Mouse (Mus musculus) hindbrain, embryonic 16.5 days (tissue): ENCODE data around the gene Rpl3. TPM values are rescaled to one million over a fixed set of nuclear protein-coding genes. Genes with fewer than 3 reads are reported as not detected.

ENCODE experiments used
- ATAC-seq: fragments of 200-750 bp; cut with Nextera tagmentation; 2 replicates; pipeline ENCODE4 v1.8.0; 2017; ENCODE audit warnings: moderate TSS enrichment, moderate library complexity
- H3K27ac ChIP-seq: fragments of 300-500 bp; sonication (generic); 2 replicates; pipeline ENCODE4 v1.5.1; 2014; ENCODE audit warnings: low read depth, mild to moderate bottlenecking, control low read depth, low read length, moderate library complexity
- H3K27me3 ChIP-seq: fragments of 300-500 bp; sonication (generic); replicated peaks from 2 replicates; pipeline ENCODE4 v1.6.1; 2014; ENCODE audit warnings: low read length; ENCODE audit not compliant: control insufficient read depth, insufficient read depth
- H3K36me3 ChIP-seq: fragments of 300-500 bp; sonication (generic); 2 replicates; pipeline ENCODE4 v1.6.1; 2014; ENCODE audit warnings: mild to moderate bottlenecking, low read length, moderate library complexity, mixed read lengths; ENCODE audit not compliant: control insufficient read depth, insufficient read depth
- H3K4me1 ChIP-seq: fragments of 300-500 bp; sonication (generic); 2 replicates; pipeline ENCODE4 v1.6.1; 2014; ENCODE audit warnings: low read depth, low read length; ENCODE audit not compliant: control insufficient read depth, insufficient read depth
- H3K4me2 ChIP-seq: fragments of 300-500 bp; sonication (generic); 2 replicates; pipeline ENCODE4 v1.6.1; 2014; ENCODE audit warnings: mild to moderate bottlenecking, low read length, control low read depth, moderate library complexity
- H3K4me3 ChIP-seq: fragments of 300-500 bp; sonication (generic); 2 replicates; pipeline ENCODE4 v1.5.1; 2014; ENCODE audit warnings: mild to moderate bottlenecking, low read length, control low read depth, moderate library complexity
- H3K9ac ChIP-seq: fragments of 300-500 bp; sonication (generic); 2 replicates; pipeline ENCODE4 v1.6.1; 2014; ENCODE audit warnings: low read depth, mild to moderate bottlenecking, control low read depth, low read length, moderate library complexity
- H3K9me3 ChIP-seq: fragments of 300-500 bp; sonication (generic); 2 replicates; pipeline ENCODE4 v1.6.1; 2014; ENCODE audit warnings: mild to moderate bottlenecking, low read length, moderate library complexity; ENCODE audit not compliant: control insufficient read depth
- WGBS: fragments of 180-500 bp; shearing (Covaris S2); extraction: QIAGEN DNeasy Blood & Tissue Kit; methylation state at CpG from one replicate; pipeline ENCODE4 v1.1.7; 2014; 5-methylcytosine and 5-hydroxymethylcytosine counted together
- polyA plus RNA-seq: library from polyadenylated mRNA; unstranded; fragments of >200 nt; fragmentation: Nextera tagmentation; extraction: Ambion mirVana; gene quantifications from 2 replicates; pipeline ENCODE4 v1.2.1, GENCODE M21; 2015

Rpl3 gene
- polyA plus RNA-seq, 1 experiment from 2014 or later = 523 TPM

- Histone ChIP-seq H3K9ac (no peak overlapping the region), H3K36me3 (no peaks in the 10 kb centered on the region), H3K9me3 (no peaks in the 10 kb centered on the region), H3K27me3 (no peaks in the 10 kb centered on the region), H3K4me3 (no peak overlapping the region), H3K4me1 (no peaks in the 10 kb centered on the region), H3K4me2 (no peak overlapping the region), H3K27ac (no peak overlapping the region)
- 53% methylated on average over 4 of the region's 4 CpGs for WGBS
- ATAC-seq = no peak
These were observed 22.5 kb downstream of the Rpl3 start for GRCm38 (mm10) chr15:80069171-80069570.

GRCm38 (mm10) chr15:80066538-80066937 lies 25.1 kb downstream of the Rpl3 start:
- Histone ChIP-seq H3K4me2 (no peak overlapping the region), H3K27ac (no peak overlapping the region), H3K36me3 (no peaks in the 10 kb centered on the region), H3K4me1 (no peaks in the 10 kb centered on the region), H3K9ac (no peak overlapping the region), H3K9me3 (no peaks in the 10 kb centered on the region), H3K4me3 (no peak overlapping the region), H3K27me3 (no peaks in the 10 kb centered on the region)
- 59% methylated on average over 3 of the region's 3 CpGs for WGBS
- no peak for ATAC-seq

GRCm38 (mm10) chr15:80065414-80065813 lies 26.3 kb downstream of the Rpl3 start:
- ATAC-seq = no peak
- no peaks in the 10 kb centered on the region for H3K36me3 ChIP-seq
- H3K4me1 ChIP-seq = no peaks in the 10 kb centered on the region
- no peak overlapping the region for H3K4me2 ChIP-seq
- H3K27me3 ChIP-seq = no peaks in the 10 kb centered on the region
- H3K27ac ChIP-seq = no peak overlapping the region
- no peak overlapping the region for H3K4me3 ChIP-seq
- H3K9me3 ChIP-seq = no peaks in the 10 kb centered on the region
- H3K9ac ChIP-seq = no peak overlapping the region
- WGBS = 26% methylated on average over 13 of the region's 13 CpGs

GRCm38 (mm10) chr15:80064965-80065364 lies 26.7 kb downstream of the Rpl3 start:
- no peaks in the 10 kb centered on the region for H3K4me1 ChIP-seq
- no peak for ATAC-seq
- no peak overlapping the region for H3K27ac ChIP-seq
- no peak overlapping the region for H3K4me3 ChIP-seq
- H3K36me3 ChIP-seq = no peaks in the 10 kb centered on the region
- no peaks in the 10 kb centered on the region for H3K9me3 ChIP-seq
- 81% methylated on average over 5 of the region's 5 CpGs for WGBS
- no peaks in the 10 kb centered on the region for H3K27me3 ChIP-seq
- no peak overlapping the region for H3K4me2 ChIP-seq
- no peak overlapping the region for H3K9ac ChIP-seq

- 45% methylated on average over 5 of the region's 5 CpGs for WGBS
- H3K9ac ChIP-seq = no peak overlapping the region
- H3K4me2 ChIP-seq = no peak overlapping the region
- ATAC-seq = no peak
- no peak overlapping the region for H3K27ac ChIP-seq
- no peaks in the 10 kb centered on the region for H3K27me3 ChIP-seq
- H3K4me1 ChIP-seq = no peaks in the 10 kb centered on the region
- H3K9me3 ChIP-seq = no peaks in the 10 kb centered on the region
- H3K4me3 ChIP-seq = no peak overlapping the region
- no peaks in the 10 kb centered on the region for H3K36me3 ChIP-seq
These were observed 28.8 kb downstream of the Rpl3 start for GRCm38 (mm10) chr15:80062821-80063220.

GRCm38 (mm10) chr15:80062339-80062738 lies 29.3 kb downstream of the Rpl3 start:
- Histone ChIP-seq H3K27me3 (no peaks in the 10 kb centered on the region), H3K4me2 (no peak overlapping the region), H3K4me3 (no peak overlapping the region), H3K36me3 (no peaks in the 10 kb centered on the region), H3K9ac (no peak overlapping the region), H3K27ac (no peak overlapping the region), H3K9me3 (no peaks in the 10 kb centered on the region), H3K4me1 (no peaks in the 10 kb centered on the region)
- no peak for ATAC-seq
- WGBS = 70% methylated on average over 6 of the region's 9 CpGs

- Histone ChIP-seq H3K4me2 (no peak overlapping the region), H3K4me3 (no peak overlapping the region), H3K9ac (no peak overlapping the region), H3K27ac (no peak overlapping the region), H3K4me1 (no peaks in the 10 kb centered on the region), H3K36me3 (no peaks in the 10 kb centered on the region), H3K9me3 (no peaks in the 10 kb centered on the region), H3K27me3 (no peaks in the 10 kb centered on the region)
- ATAC-seq = no peak
- WGBS = 87% methylated on average over 4 of the region's 4 CpGs
These were observed 30.6 kb downstream of the Rpl3 start for GRCm38 (mm10) chr15:80061071-80061550.

GRCm38 (mm10) chr15:80060356-80061070 lies 31.2 kb downstream of the Rpl3 start:
- Histone ChIP-seq H3K27me3 (no peaks in the 10 kb centered on the region), H3K4me3 (no peak overlapping the region), H3K27ac (no peak overlapping the region), H3K4me2 (no peak overlapping the region), H3K36me3 (no peaks in the 10 kb centered on the region), H3K9me3 (no peaks in the 10 kb centered on the region), H3K9ac (no peak overlapping the region), H3K4me1 (no peaks in the 10 kb centered on the region)
- WGBS = 94% methylated on average over 8 of the region's 8 CpGs
- ATAC-seq = no peak

- no peak for ATAC-seq
- Histone ChIP-seq H3K36me3 (no peaks in the 10 kb centered on the region), H3K27ac (no peak overlapping the region), H3K4me3 (no peak overlapping the region), H3K9ac (no peak overlapping the region), H3K4me2 (no peak overlapping the region), H3K9me3 (no peaks in the 10 kb centered on the region), H3K27me3 (no peaks in the 10 kb centered on the region), H3K4me1 (no peaks in the 10 kb centered on the region)
- 71% methylated on average over 7 of the region's 7 CpGs for WGBS
These were observed 32.1 kb downstream of the Rpl3 start for GRCm38 (mm10) chr15:80059606-80060005.
